Comparison of ENCODE assay signal across 8 mouse cellular contexts in the genomic region with DNA sequence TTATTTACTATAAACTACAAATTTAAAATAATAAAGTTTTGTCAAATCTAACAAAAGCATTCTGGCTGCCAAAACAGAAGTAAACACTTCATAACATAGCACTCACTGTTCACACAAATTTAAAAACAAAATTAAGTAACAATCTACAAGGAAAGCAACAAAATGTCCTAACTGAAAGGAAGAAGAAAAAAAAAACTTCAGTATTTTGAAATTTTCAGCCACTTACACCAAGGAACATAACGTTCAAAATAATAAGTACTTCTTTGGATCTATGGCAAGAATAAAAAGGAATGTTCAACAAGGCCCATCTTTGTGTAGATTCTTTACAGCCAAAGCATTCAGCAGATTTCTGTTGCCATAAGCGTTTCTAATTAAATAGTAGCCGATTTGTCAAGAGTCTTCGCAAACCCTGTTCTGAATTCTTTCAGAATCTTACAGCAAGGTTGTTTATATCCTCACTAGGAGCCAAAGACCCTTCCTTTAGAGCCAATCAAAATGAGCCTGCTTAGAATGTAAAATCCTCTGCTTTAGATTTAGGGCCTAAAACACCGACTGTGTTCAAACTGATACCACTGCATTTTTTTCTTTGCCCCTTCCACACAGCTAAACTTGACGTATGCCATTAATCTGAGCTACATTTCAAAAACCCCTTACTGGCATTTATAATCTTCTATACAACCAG. TPM values are rescaled to one million over a fixed set of nuclear protein-coding genes. Genes with fewer than 3 reads are reported as not detected.
DNase-seq lines count a peak whose midpoint lies in the region; ATAC-seq lines count a peak whose summit lies in the region.

No protein-coding gene starts in this region.

- no peaks in the 10 kb centered on the region for H3K9me3 ChIP-seq in forebrain, embryonic 11.5 days (ENCODE audit: control insufficient read depth, low read length)
- no peaks in the 10 kb centered on the region for H3K9me3 ChIP-seq in liver, embryonic 11.5 days (ENCODE audit: control insufficient read depth, low read length)

- peak; percentile 20 for DNase-seq in embryo, embryonic 11 days
- no peak for DNase-seq in embryo, embryonic 9.5 days (ENCODE audit: extremely low spot score)
- DNase-seq in A20 (ENCODE audit: low read depth, low spot score) = peak; percentile 48
- DNase-seq in forebrain, embryonic 11.5 days (ENCODE audit: low spot score) = no peak
- DNase-seq in liver, embryonic 11.5 days (ENCODE audit: low spot score) = no peak
- no peak for DNase-seq in adrenal gland, postnatal 14 days
- no peak for DNase-seq in ovary, postnatal 36 days (ENCODE audit: low spot score)

- H3K27ac ChIP-seq in forebrain, embryonic 11.5 days (ENCODE audit: low read depth, low read length) = no peak overlapping the region
- no peak overlapping the region for H3K27ac ChIP-seq in liver, embryonic 11.5 days (ENCODE audit: low read depth, low read length)

- H3K4me2 ChIP-seq in forebrain, embryonic 11.5 days (ENCODE audit: low read depth, low read length, severe bottlenecking) = peak overlapping the region; percentile 58
- H3K4me2 ChIP-seq in liver, embryonic 11.5 days = peak overlapping the region; percentile 83

- H3K36me3 ChIP-seq in forebrain, embryonic 11.5 days (ENCODE audit: control insufficient read depth, insufficient read depth, low read length) = no peaks in the 10 kb centered on the region
- H3K36me3 ChIP-seq in liver, embryonic 11.5 days (ENCODE audit: control insufficient read depth, insufficient read depth, low read length) = no peaks in the 10 kb centered on the region

- H3K9ac ChIP-seq in forebrain, embryonic 11.5 days (ENCODE audit: low read length) = peak overlapping the region; percentile 98
- H3K9ac ChIP-seq in liver, embryonic 11.5 days (ENCODE audit: low read depth, low read length) = peak overlapping the region; percentile 89

- peaks cover 7% of the 10 kb centered on the region; the same call in 1 of the 2 replicates for H3K4me1 ChIP-seq in forebrain, embryonic 11.5 days (replicated peaks; ENCODE audit: control insufficient read depth, insufficient read depth, low read length)
- H3K4me1 ChIP-seq in liver, embryonic 11.5 days (replicated peaks; ENCODE audit: control insufficient read depth, insufficient read depth, low read length) = peaks cover 21% of the 10 kb centered on the region

- WGBS in forebrain, embryonic 11.5 days = 6% methylated on average over 6 of the region's 6 CpGs
- 20% methylated on average over 6 of the region's 6 CpGs for WGBS in liver, embryonic 11.5 days

- no peaks in the 10 kb centered on the region for H3K27me3 ChIP-seq in forebrain, embryonic 11.5 days (ENCODE audit: control insufficient read depth, insufficient read depth, low read length)
- no peaks in the 10 kb centered on the region for H3K27me3 ChIP-seq in liver, embryonic 11.5 days (replicated peaks; ENCODE audit: control insufficient read depth, insufficient read depth, low read length)

- peak overlapping the region; percentile 98 for H3K4me3 ChIP-seq in forebrain, embryonic 11.5 days (ENCODE audit: low read depth, low read length)
- H3K4me3 ChIP-seq in liver, embryonic 11.5 days (ENCODE audit: low read depth, low read length) = peak overlapping the region; percentile 94

- no peak for ATAC-seq in forebrain, embryonic 11.5 days (replicated peaks; ENCODE audit: low FRiP score)
- ATAC-seq in liver, embryonic 11.5 days (replicated peaks; ENCODE audit: low FRiP score) = no peak
- ATAC-seq in inflammation-experienced regulatory T-cells, adult 6 months = no peak

RNA-seq across cellular contexts. Expression of gene Ranbp9, which starts 1.9 kb away (rescaled TPM):
- polyA plus RNA-seq in forebrain, embryonic 11.5 days (2014; fragmentation: Nextera tagmentation; extraction: Ambion mirVana) = 12.5 and 15.3 TPM in 2 replicates
- polyA plus RNA-seq in liver, embryonic 11.5 days (2014; fragmentation: Nextera tagmentation; extraction: Ambion mirVana) = 6.3 and 7.1 TPM in 2 replicates
- 57.1 and 74.2 TPM in 2 replicates for total RNA-seq in adrenal gland, postnatal 14 days (2021)
- 10 to 100 TPM; 25.0 to 34.8 (median 34.3) TPM for polyA plus RNA-seq in inflammation-experienced regulatory T-cells, adult 6 months (2017; shearing (Covaris generic))

Comparison
In these comparisons a context has a peak if more than half of its experiments do, and no peak if none do; other contexts are left out.
1. DNase-seq: peak in embryo, embryonic 11 days (single experiment) and A20 (single experiment); none in embryo, embryonic 9.5 days (single experiment), forebrain, embryonic 11.5 days (single experiment), liver, embryonic 11.5 days (single experiment), adrenal gland, postnatal 14 days (single experiment) and ovary, postnatal 36 days (single experiment).